Mouse (Mus musculus) erythroid progenitor cell, adult 5-6 weeks (primary cell): Measurements from ENCODE around the gene Ift172. TPM values are rescaled to one million over a fixed set of nuclear protein-coding genes. Genes with fewer than 3 reads are reported as not detected.
"Not testable (repeated sequence)": the region's sequence is repeated elsewhere in the genome, so short reads cannot be mapped to it uniquely, and the experiment has no call there.

Experiments used
- ATAC-seq: replicated peaks from 2 replicates; pipeline ENCODE4 v1.8.0; 2016; ENCODE audit warnings: moderate number of reproducible peaks, mild to moderate bottlenecking, moderate TSS enrichment, inconsistent platforms; ENCODE audit not compliant: poor library complexity, low FRiP score, severe bottlenecking
- total RNA-seq, 2 experiments: library from RNA; stranded (forward) in 1 of 2; stranded (reverse) in 1 of 2; fragments of 150-400 nt in 1 of 2; fragments of 186-747, 209-891 nt in 1 of 2; gene quantifications; 2 replicates each; pipeline versions ENCODE4 v1.2.3 to v1.2.4; 2015 to 2017; ENCODE audit warnings: low replicate concordance in 2 of 2

Ift172 gene
- total RNA-seq, 2 experiments from 2014 or later, result 5.7 to 10.5 TPM

- peak; percentile 48 for ATAC-seq
These were observed 70.9 kb downstream of the Ift172 start for GRCm38 (mm10) chr5:31219911-31220447.

GRCm38 (mm10) chr5:31219474-31219873 is 71.4 kb downstream of the Ift172 start:
- no peak for ATAC-seq

GRCm38 (mm10) chr5:31219070-31219469 is 71.8 kb downstream of the Ift172 start:
- ATAC-seq, result peak; percentile 37; the same call in 1 of the 2 replicates

- ATAC-seq, result peak; percentile 53
These were observed 72.6 kb downstream of the Ift172 start for GRCm38 (mm10) chr5:31218294-31218693.

GRCm38 (mm10) chr5:31216554-31216953 is 74.4 kb downstream of the Ift172 start:
- ATAC-seq, result not testable (repeated sequence)

- no peak for ATAC-seq
These were observed 86.5 kb downstream of the Ift172 start for GRCm38 (mm10) chr5:31204421-31204820.

GRCm38 (mm10) chr5:31203866-31204265 is 87.0 kb downstream of the Ift172 start:
- no peak for ATAC-seq

Other genes starting within 250 kb of the Ift172 start
- gene Atraid, start 242.8 kb downstream of the Ift172 start, total RNA-seq (2015; ENCODE audit: low replicate concordance), result 38.6 and 49.9 TPM in 2 replicates
- gene Atraid, start 242.8 kb downstream of the Ift172 start, total RNA-seq (2017; ENCODE audit: low replicate concordance), result 15.1 and 16.0 TPM in 2 replicates
- gene Slc5a6, start 242.2 kb downstream of the Ift172 start, total RNA-seq (2015; ENCODE audit: low replicate concordance), result not detected in 2 replicates
- gene Slc5a6, start 242.2 kb downstream of the Ift172 start, total RNA-seq (2017; ENCODE audit: low replicate concordance), result not detected in 2 replicates
- gene Cad, start 236.3 kb downstream of the Ift172 start, total RNA-seq (2015; ENCODE audit: low replicate concordance), result 19.3 and 24.9 TPM in 2 replicates
- gene Cad, start 236.3 kb downstream of the Ift172 start, total RNA-seq (2017; ENCODE audit: low replicate concordance), result 3.5 and 11.3 TPM in 2 replicates
- not detected in 2 replicates for gene Dnajc5g, start 184.8 kb downstream of the Ift172 start, total RNA-seq (2015; ENCODE audit: low replicate concordance)
- not detected in 2 replicates for gene Dnajc5g, start 184.8 kb downstream of the Ift172 start, total RNA-seq (2017; ENCODE audit: low replicate concordance)
- gene Slc30a3, start 182.9 kb downstream of the Ift172 start, total RNA-seq (2015; ENCODE audit: low replicate concordance), result not detected in 2 replicates
- gene Slc30a3, start 182.9 kb downstream of the Ift172 start, total RNA-seq (2017; ENCODE audit: low replicate concordance), result not detected in 2 replicates
- gene Trim54, start 174.4 kb downstream of the Ift172 start, total RNA-seq (2015; ENCODE audit: low replicate concordance), result not detected in 2 replicates
- gene Trim54, start 174.4 kb downstream of the Ift172 start, total RNA-seq (2017; ENCODE audit: low replicate concordance), result not detected in 2 replicates
- not detected in 2 replicates for gene Ucn, start 152.3 kb downstream of the Ift172 start, total RNA-seq (2015; ENCODE audit: low replicate concordance)
- not detected in 2 replicates for gene Ucn, start 152.3 kb downstream of the Ift172 start, total RNA-seq (2017; ENCODE audit: low replicate concordance)
- 1.3 and 11.5 TPM in 2 replicates for gene Mpv17, start 136.9 kb downstream of the Ift172 start, total RNA-seq (2015; ENCODE audit: low replicate concordance)
- 0.23 and 4.7 TPM in 2 replicates for gene Mpv17, start 136.9 kb downstream of the Ift172 start, total RNA-seq (2017; ENCODE audit: low replicate concordance)
- 4.6 TPM in 1 of 2 replicates, not detected in the other for gene Gm29609, start 111.2 kb downstream of the Ift172 start, total RNA-seq (2015; ENCODE audit: low replicate concordance)
- not detected in 2 replicates for gene Gm29609, start 111.2 kb downstream of the Ift172 start, total RNA-seq (2017; ENCODE audit: low replicate concordance)
- 45.4 and 54.5 TPM in 2 replicates for gene Gtf3c2, start 111.0 kb downstream of the Ift172 start, total RNA-seq (2015; ENCODE audit: low replicate concordance)
- 29.9 and 130 TPM in 2 replicates for gene Gtf3c2, start 111.0 kb downstream of the Ift172 start, total RNA-seq (2017; ENCODE audit: low replicate concordance)
- gene Snx17, start 97.9 kb downstream of the Ift172 start, total RNA-seq (2015; ENCODE audit: low replicate concordance), result 22.6 and 31.7 TPM in 2 replicates
- gene Snx17, start 97.9 kb downstream of the Ift172 start, total RNA-seq (2017; ENCODE audit: low replicate concordance), result 16.3 and 39.3 TPM in 2 replicates
- 36.5 and 60.5 TPM in 2 replicates for gene Eif2b4, start 97.7 kb downstream of the Ift172 start, total RNA-seq (2015; ENCODE audit: low replicate concordance)
- 8.2 and 53.5 TPM in 2 replicates for gene Eif2b4, start 97.7 kb downstream of the Ift172 start, total RNA-seq (2017; ENCODE audit: low replicate concordance)
- gene Zfp513, start 88.8 kb downstream of the Ift172 start, total RNA-seq (2015; ENCODE audit: low replicate concordance), result 6.8 and 9.2 TPM in 2 replicates
- gene Zfp513, start 88.8 kb downstream of the Ift172 start, total RNA-seq (2017; ENCODE audit: low replicate concordance), result 10.8 and 15.4 TPM in 2 replicates
- 166 and 178 TPM in 2 replicates for gene Ppm1g, start 70.4 kb downstream of the Ift172 start, total RNA-seq (2015; ENCODE audit: low replicate concordance)
- gene Ppm1g, start 70.4 kb downstream of the Ift172 start, total RNA-seq (2017; ENCODE audit: low replicate concordance), result 214 and 223 TPM in 2 replicates
- gene Nrbp1, start 50.3 kb downstream of the Ift172 start, total RNA-seq (2015; ENCODE audit: low replicate concordance), result 22.2 and 45.4 TPM in 2 replicates
- 39.4 and 44.4 TPM in 2 replicates for gene Nrbp1, start 50.3 kb downstream of the Ift172 start, total RNA-seq (2017; ENCODE audit: low replicate concordance)
- not detected in 2 replicates for gene Gm9970, start 49.9 kb downstream of the Ift172 start, total RNA-seq (2015; ENCODE audit: low replicate concordance)
- gene Gm9970, start 49.9 kb downstream of the Ift172 start, total RNA-seq (2017; ENCODE audit: low replicate concordance), result not detected in 2 replicates
- gene Krtcap3, start 39.4 kb downstream of the Ift172 start, total RNA-seq (2015; ENCODE audit: low replicate concordance), result not detected in 2 replicates
- not detected in 2 replicates for gene Krtcap3, start 39.4 kb downstream of the Ift172 start, total RNA-seq (2017; ENCODE audit: low replicate concordance)
- not detected in 2 replicates for gene Fndc4, start 5.0 kb upstream of the Ift172 start, total RNA-seq (2015; ENCODE audit: low replicate concordance)
- gene Fndc4, start 5.0 kb upstream of the Ift172 start, total RNA-seq (2017; ENCODE audit: low replicate concordance), result 0.08 TPM in 1 of 2 replicates, not detected in the other
- gene Gckr, start 6.3 kb upstream of the Ift172 start, total RNA-seq (2015; ENCODE audit: low replicate concordance), result not detected in 2 replicates
- not detected in 2 replicates for gene Gckr, start 6.3 kb upstream of the Ift172 start, total RNA-seq (2017; ENCODE audit: low replicate concordance)
- gene Zfp512, start 161.3 kb upstream of the Ift172 start, total RNA-seq (2015; ENCODE audit: low replicate concordance), result 4.7 and 12.6 TPM in 2 replicates
- gene Zfp512, start 161.3 kb upstream of the Ift172 start, total RNA-seq (2017; ENCODE audit: low replicate concordance), result 14.2 and 33.2 TPM in 2 replicates
- not detected in 2 replicates for gene 4930548H24Rik, start 194.6 kb upstream of the Ift172 start, total RNA-seq (2015; ENCODE audit: low replicate concordance)
- gene 4930548H24Rik, start 194.6 kb upstream of the Ift172 start, total RNA-seq (2017; ENCODE audit: low replicate concordance), result not detected in 2 replicates
- gene Gpn1, start 203.6 kb upstream of the Ift172 start, total RNA-seq (2015; ENCODE audit: low replicate concordance), result 1.3 and 6.1 TPM in 2 replicates
- 1.4 TPM in 1 of 2 replicates, not detected in the other for gene Gpn1, start 203.6 kb upstream of the Ift172 start, total RNA-seq (2017; ENCODE audit: low replicate concordance)
- 17.3 and 39.8 TPM in 2 replicates for gene Slc4a1ap, start 235.9 kb upstream of the Ift172 start, total RNA-seq (2015; ENCODE audit: low replicate concordance)
- gene Slc4a1ap, start 235.9 kb upstream of the Ift172 start, total RNA-seq (2017; ENCODE audit: low replicate concordance), result 29.6 and 41.9 TPM in 2 replicates
- gene Supt7l, start 236.7 kb upstream of the Ift172 start, total RNA-seq (2015; ENCODE audit: low replicate concordance), result 12.6 TPM in 2 replicates
- 5.9 and 14.6 TPM in 2 replicates for gene Supt7l, start 236.7 kb upstream of the Ift172 start, total RNA-seq (2017; ENCODE audit: low replicate concordance)